Mouse (Mus musculus) hindbrain, embryonic 10.5 days (tissue): ENCODE data around the gene Zfyve19. TPM values are rescaled to one million over a fixed set of nuclear protein-coding genes. Genes with fewer than 3 reads are reported as not detected.
A peak's percentile ranks its signal among the peaks of the same experiment; 100 is the strongest.

ENCODE experiments used
- DNase-seq: peaks from one replicate; pipeline ENCODE4 v3.0.0-alpha.2; 2017; ENCODE audit warnings: low spot score
- H3K27ac ChIP-seq: fragments of 300-500 bp; sonication (generic); 2 replicates; pipeline ENCODE4 v1.5.1; 2016; ENCODE audit warnings: mild to moderate bottlenecking, moderate library complexity
- H3K27me3 ChIP-seq: fragments of 300-500 bp; sonication (generic); 2 replicates; pipeline ENCODE4 v1.6.1; 2016; ENCODE audit warnings: mild to moderate bottlenecking; ENCODE audit not compliant: poor library complexity, insufficient read depth, severe bottlenecking
- H3K36me3 ChIP-seq: fragments of 300-500 bp; sonication (generic); 2 replicates; pipeline ENCODE4 v1.6.1; 2016; ENCODE audit warnings: mild to moderate bottlenecking, moderate library complexity
- H3K4me1 ChIP-seq: fragments of 300-500 bp; sonication (generic); replicated peaks from 2 replicates; pipeline ENCODE4 v1.6.1; 2016; ENCODE audit warnings: mild to moderate bottlenecking
- H3K4me3 ChIP-seq: fragments of 300-500 bp; sonication (generic); 2 replicates; pipeline ENCODE4 v1.5.1; 2016; ENCODE audit warnings: mild to moderate bottlenecking, moderate library complexity
- H3K9me3 ChIP-seq: fragments of 300-500 bp; sonication (generic); 2 replicates; pipeline ENCODE4 v1.6.1; 2016; ENCODE audit warnings: mild to moderate bottlenecking, moderate library complexity
- WGBS: fragments of 180-500 bp; shearing (Covaris S2); methylation state at CpG from one replicate; pipeline ENCODE4 v1.1.7; 2016; 5-methylcytosine and 5-hydroxymethylcytosine counted together
- polyA plus RNA-seq: library from polyadenylated mRNA; unstranded; fragments of >200 nt; fragmentation: Nextera tagmentation; extraction: Ambion mirVana; gene quantifications from 2 replicates; pipeline ENCODE4 v1.2.1, GENCODE M21; 2016

The Zfyve19 gene
- polyA plus RNA-seq, 1 experiment from 2014 or later, result 52.2 TPM

- H3K27me3 ChIP-seq, result no peaks in the 10 kb centered on the region
- WGBS, result 57% methylated on average over 3 of the region's 3 CpGs
- H3K27ac ChIP-seq, result no peak overlapping the region
- no peaks in the 10 kb centered on the region for H3K36me3 ChIP-seq
- no peak for DNase-seq
- H3K4me1 ChIP-seq, result peaks cover 22% of the 10 kb centered on the region
- no peaks in the 10 kb centered on the region for H3K9me3 ChIP-seq
- no peak overlapping the region for H3K4me3 ChIP-seq
Measured at GRCm38 (mm10) chr2:119198934-119199333, 9.5 kb upstream of the Zfyve19 start.

DNA sequence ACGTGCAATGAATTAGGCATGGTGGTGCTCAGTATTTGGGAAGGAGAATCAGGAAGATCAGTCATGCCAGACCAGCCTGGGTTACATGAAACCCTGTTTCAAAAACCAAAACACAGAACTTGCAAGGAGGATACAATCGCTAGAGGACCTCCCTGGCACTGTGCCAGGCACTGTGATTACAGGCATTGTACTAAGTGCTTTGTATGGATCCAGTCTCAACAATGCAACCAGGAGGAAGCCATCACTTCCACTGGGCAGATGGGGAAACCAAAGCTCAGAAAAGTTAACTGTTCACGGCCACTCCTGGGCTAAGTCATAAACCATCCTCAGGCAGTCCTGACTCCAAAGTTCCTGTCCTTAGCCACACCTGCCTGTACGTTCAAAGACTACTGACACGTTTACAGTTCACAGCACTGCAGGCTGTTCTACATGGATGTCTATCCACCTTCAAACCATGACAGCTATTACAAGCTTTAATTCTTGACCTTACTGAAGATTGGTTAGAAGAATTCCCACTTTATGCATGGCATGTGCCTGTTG is 5.4 kb upstream of the Zfyve19 start:
- H3K27me3 ChIP-seq, result no peaks in the 10 kb centered on the region
- DNase-seq, result no peak
- peaks cover 23% of the 10 kb centered on the region for H3K4me1 ChIP-seq
- H3K36me3 ChIP-seq, result no peaks in the 10 kb centered on the region
- H3K9me3 ChIP-seq, result no peaks in the 10 kb centered on the region
- H3K4me3 ChIP-seq, result no peak overlapping the region
- no peak overlapping the region for H3K27ac ChIP-seq
- 81% methylated on average over 5 of the region's 5 CpGs for WGBS

- Histone ChIP-seq H3K4me1 (peaks cover 19% of the 10 kb centered on the region), H3K27ac (no peak overlapping the region), H3K36me3 (no peaks in the 10 kb centered on the region), H3K4me3 (no peak overlapping the region), H3K9me3 (no peaks in the 10 kb centered on the region), H3K27me3 (no peaks in the 10 kb centered on the region)
- DNase-seq, result no peak
- 82% methylated on average over 4 of the region's 4 CpGs for WGBS
Measured at GRCm38 (mm10) chr2:119203871-119204460, 4.5 kb upstream of the Zfyve19 start.

GRCm38 (mm10) chr2:119207961-119208343 is 465 bp upstream of the Zfyve19 start:
- no peak for DNase-seq
- H3K4me3 ChIP-seq, result peak overlapping the region; percentile 71
- H3K4me1 ChIP-seq, result peaks cover 28% of the 10 kb centered on the region
- 26% methylated on average over 6 of the region's 6 CpGs for WGBS
- H3K36me3 ChIP-seq, result peaks cover 28% of the 10 kb centered on the region
- H3K27me3 ChIP-seq, result no peaks in the 10 kb centered on the region
- H3K27ac ChIP-seq, result peak overlapping the region; percentile 91
- H3K9me3 ChIP-seq, result no peaks in the 10 kb centered on the region

DNA sequence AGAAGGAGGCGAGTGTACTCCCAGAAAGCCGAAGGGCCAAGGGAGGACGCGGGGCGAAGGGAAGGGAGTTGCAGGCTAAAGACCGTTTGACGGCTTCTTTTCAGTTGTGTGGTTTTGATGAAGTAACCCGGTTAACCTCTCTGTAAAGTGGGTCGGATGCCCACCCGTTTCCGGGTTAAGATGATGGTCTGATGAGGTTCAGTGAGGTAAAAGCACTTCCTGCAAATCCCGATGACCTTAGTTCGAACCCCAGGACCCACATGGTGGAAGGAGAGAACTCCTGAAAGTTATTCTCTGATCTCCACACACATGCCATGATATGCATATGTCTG is 725 bp downstream of the Zfyve19 start:
- H3K4me3 ChIP-seq, result peak overlapping the region; percentile 71
- peak overlapping the region; percentile 91 for H3K27ac ChIP-seq
- peaks cover 40% of the 10 kb centered on the region for H3K36me3 ChIP-seq
- no peaks in the 10 kb centered on the region for H3K27me3 ChIP-seq
- WGBS, result 2% methylated on average over 13 of the region's 13 CpGs
- peaks cover 20% of the 10 kb centered on the region for H3K4me1 ChIP-seq
- no peaks in the 10 kb centered on the region for H3K9me3 ChIP-seq
- no peak for DNase-seq

- Histone ChIP-seq H3K9me3 (no peaks in the 10 kb centered on the region), H3K27ac (no peak within 1 kb of the TSS), H3K4me1 (peaks cover 9% of the 10 kb centered on the region; the same call in 1 of the 2 replicates), H3K27me3 (peaks cover 13% of the 10 kb centered on the region), H3K36me3 (no peaks in the 10 kb centered on the region), H3K4me3 (no peak within 1 kb of the TSS)
- DNase-seq, result no peak
- WGBS, result 73% methylated on average over 6 of the region's 6 CpGs
Measured at GRCm38 (mm10) chr2:119229775-119230704, 21.6 kb downstream of the Zfyve19 start, which contains the start of gene Ppp1r14d. Gene Ppp1r14d, minus strand, starts transcription at chr2:119229906.

- Histone ChIP-seq H3K27ac (peak overlapping the region; percentile 70), H3K9me3 (no peaks in the 10 kb centered on the region), H3K4me3 (peak overlapping the region; percentile 57), H3K27me3 (peaks cover 69% of the 10 kb centered on the region), H3K4me1 (peaks cover 20% of the 10 kb centered on the region), H3K36me3 (no peaks in the 10 kb centered on the region)
- 6% methylated on average over 25 of the region's 25 CpGs for WGBS
- peak; percentile 27 for DNase-seq
Measured at GRCm38 (mm10) chr2:119236682-119237209, 28.3 kb downstream of the Zfyve19 start.

- under 1% methylated on average over 73 of the region's 73 CpGs for WGBS
- H3K4me1 ChIP-seq, result peaks cover 20% of the 10 kb centered on the region
- peak; percentile 28 for DNase-seq
- H3K9me3 ChIP-seq, result no peaks in the 10 kb centered on the region
- H3K36me3 ChIP-seq, result no peaks in the 10 kb centered on the region
- peaks cover 69% of the 10 kb centered on the region for H3K27me3 ChIP-seq
- peak within 1 kb of the TSS; percentile 70 for H3K27ac ChIP-seq
- peak within 1 kb of the TSS; percentile 57 for H3K4me3 ChIP-seq
Measured at GRCm38 (mm10) chr2:119237210-119237870, 28.9 kb downstream of the Zfyve19 start, which contains the start of gene Spint1. Gene Spint1, plus strand, starts transcription at chr2:119237362.

DNA sequence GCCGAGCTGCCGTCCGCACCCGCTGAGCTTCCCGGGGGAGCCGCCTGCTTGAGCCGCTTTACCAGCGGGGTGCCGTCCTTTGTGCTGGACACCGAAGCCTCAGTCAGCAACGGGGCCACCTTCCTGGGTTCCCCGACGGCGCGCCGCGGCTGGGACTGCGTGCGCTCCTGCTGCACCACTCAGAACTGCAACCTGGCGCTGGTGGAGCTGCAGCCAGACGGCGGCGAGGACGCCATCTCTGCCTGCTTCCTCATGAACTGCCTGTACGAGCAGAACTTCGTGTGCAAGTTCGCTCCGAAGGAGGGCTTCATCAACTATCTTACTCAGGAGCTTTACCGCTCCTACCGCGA is 29.4 kb downstream of the Zfyve19 start:
- Histone ChIP-seq H3K4me1 (peaks cover 20% of the 10 kb centered on the region), H3K27me3 (peaks cover 69% of the 10 kb centered on the region), H3K27ac (peak overlapping the region; percentile 70), H3K4me3 (peak overlapping the region; percentile 57), H3K36me3 (no peaks in the 10 kb centered on the region), H3K9me3 (no peaks in the 10 kb centered on the region)
- DNase-seq, result peak; percentile 43
- 2% methylated on average over 31 of the region's 31 CpGs for WGBS

- Histone ChIP-seq H3K4me1 (peaks cover 20% of the 10 kb centered on the region), H3K36me3 (no peaks in the 10 kb centered on the region), H3K9me3 (no peaks in the 10 kb centered on the region), H3K27me3 (peaks cover 68% of the 10 kb centered on the region), H3K27ac (no peak overlapping the region), H3K4me3 (no peak overlapping the region)
- WGBS, result 72% methylated on average over 2 of the region's 2 CpGs
- no peak for DNase-seq
Measured at GRCm38 (mm10) chr2:119238671-119239070, 30.3 kb downstream of the Zfyve19 start.

DNA sequence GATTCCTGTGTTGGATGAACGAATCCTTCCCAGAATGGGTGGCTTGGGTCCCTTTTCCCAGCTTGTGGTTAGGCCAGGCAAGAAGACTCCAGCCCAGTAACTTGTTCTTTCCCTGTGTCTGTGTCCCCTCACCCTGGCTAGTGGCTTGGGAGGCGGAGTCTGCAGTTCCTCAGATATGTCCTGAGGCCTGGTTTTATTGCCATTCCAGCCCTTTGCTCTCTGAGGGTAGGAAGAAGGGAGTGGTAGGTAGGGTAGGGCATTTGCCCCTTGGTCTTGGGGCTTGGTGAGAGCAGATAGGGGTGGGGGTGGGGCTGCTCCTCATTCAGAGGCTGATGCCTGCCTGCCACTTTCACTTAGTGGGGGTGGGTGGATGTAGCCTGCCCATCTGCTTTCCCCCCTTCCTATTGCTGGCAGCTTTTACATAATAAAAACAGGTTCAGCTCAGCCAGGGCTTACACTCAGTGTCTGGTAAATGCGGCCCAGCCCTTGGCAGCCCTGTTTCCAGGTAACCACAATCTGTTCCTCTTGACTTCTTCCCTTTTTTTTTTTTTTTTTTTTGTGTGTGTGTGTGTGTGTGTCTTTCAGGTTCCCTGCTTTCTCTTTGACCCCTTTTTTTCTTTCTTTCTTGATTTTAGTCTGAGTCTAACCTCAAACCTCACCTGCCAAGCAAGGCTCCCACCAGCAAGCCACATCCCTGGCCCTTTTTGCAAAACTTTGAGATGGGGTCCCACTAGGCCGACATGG is 31.8 kb downstream of the Zfyve19 start:
- Histone ChIP-seq H3K9me3 (no peaks in the 10 kb centered on the region), H3K27ac (no peak overlapping the region), H3K4me3 (no peak overlapping the region), H3K4me1 (peaks cover 20% of the 10 kb centered on the region), H3K27me3 (peaks cover 54% of the 10 kb centered on the region), H3K36me3 (no peaks in the 10 kb centered on the region)
- DNase-seq, result no peak
- WGBS, result 65% methylated on average over 4 of the region's 4 CpGs

DNA sequence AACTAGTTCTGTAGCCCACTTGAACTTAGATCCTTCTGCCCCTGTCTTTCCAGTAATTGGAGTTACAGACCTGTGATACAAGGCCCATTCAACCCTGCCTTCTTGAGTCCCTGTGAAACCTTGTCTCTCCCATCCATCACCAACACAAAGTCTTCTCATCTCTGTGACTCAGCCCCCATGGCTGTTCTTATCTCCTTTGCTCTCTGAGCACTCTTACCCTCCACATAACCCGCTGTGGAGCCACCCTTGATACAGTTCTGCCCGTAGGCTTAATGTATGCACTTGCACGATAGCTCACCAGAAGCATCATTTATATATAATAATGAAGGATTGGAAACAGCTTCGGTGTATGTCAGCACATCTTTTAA is 32.4 kb downstream of the Zfyve19 start:
- WGBS, result 92% methylated on average over 4 of the region's 4 CpGs
- DNase-seq, result no peak
- H3K27me3 ChIP-seq, result peaks cover 49% of the 10 kb centered on the region
- H3K27ac ChIP-seq, result no peak overlapping the region
- H3K9me3 ChIP-seq, result no peaks in the 10 kb centered on the region
- no peaks in the 10 kb centered on the region for H3K36me3 ChIP-seq
- H3K4me1 ChIP-seq, result peaks cover 20% of the 10 kb centered on the region
- no peak overlapping the region for H3K4me3 ChIP-seq
